Mouse (Mus musculus) lung, postnatal 0 days (tissue): ENCODE data around the gene Samd13.

Source experiments
- CTCF ChIP-seq: IDR thresholded peaks from 2 replicates; pipeline ENCODE4 v1.5.1; 2016; ENCODE audit warnings: antibody characterized with exemption, mild to moderate bottlenecking
- EP300 ChIP-seq: IDR thresholded peaks from 2 replicates; pipeline ENCODE4 v1.6.1; 2016; ENCODE audit warnings: antibody characterized with exemption, mild to moderate bottlenecking, control low read depth

DNA sequence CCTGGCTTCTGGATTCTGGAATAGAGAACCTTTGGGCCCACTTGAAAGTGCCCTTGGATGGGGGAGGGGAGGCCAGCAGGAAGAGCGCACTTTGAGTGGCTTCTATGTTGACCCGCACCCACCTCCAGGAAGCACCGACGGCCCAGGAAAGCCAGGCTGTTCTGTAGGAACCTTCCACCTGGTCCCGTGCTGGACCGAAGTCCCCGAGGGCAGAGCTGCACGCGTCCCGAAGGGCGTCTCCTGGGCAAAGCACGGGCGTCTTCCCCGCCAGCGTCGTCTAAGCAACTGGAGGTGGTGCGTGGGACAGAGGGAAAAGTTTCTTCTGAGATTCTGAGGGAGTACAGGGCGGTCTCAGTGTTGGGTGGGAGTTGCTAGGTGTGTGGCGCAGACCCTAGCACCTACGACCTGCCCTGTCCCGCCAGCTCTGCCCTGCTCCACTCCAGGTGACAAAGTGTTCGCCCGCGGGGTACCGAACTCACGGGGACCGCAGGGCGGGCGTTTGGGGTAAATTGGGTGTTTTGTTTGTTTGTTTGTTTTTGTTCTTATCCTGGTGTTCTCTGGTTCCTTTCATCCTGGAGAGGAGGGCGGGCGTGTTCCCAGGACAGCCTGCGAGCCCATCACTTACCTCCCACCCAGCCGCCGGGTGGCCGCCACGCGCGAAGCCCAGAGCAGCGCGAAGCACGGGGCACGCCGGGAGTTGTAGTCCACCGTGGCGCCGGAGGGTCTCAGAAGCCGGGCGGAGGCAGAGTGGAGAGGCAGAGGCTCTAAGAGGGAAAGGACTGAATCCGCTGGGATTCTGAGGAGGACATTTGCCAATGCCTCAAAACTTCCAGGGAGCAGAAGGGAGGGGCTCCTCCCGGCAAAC, at the start of gene Samd13:
- no peak for TF ChIP-seq CTCF
- no peak for TF ChIP-seq EP300
